Mouse (Mus musculus) erythroblast, adult 5-6 weeks (primary cell): ENCODE results near the gene Sympk. TPM values are rescaled to one million over a fixed set of nuclear protein-coding genes. Genes with fewer than 3 reads are reported as not detected.

Experiments
- ATAC-seq: replicated peaks from 2 replicates; pipeline ENCODE4 v1.8.0; 2016; ENCODE audit warnings: moderate number of reproducible peaks, mild to moderate bottlenecking, moderate TSS enrichment, inconsistent platforms; ENCODE audit not compliant: poor library complexity, low FRiP score, severe bottlenecking
- total RNA-seq, 2 experiments: library from RNA; stranded (forward) in 1 of 2; stranded (reverse) in 1 of 2; fragments of 150-400 nt in 1 of 2; fragments of 200-764, 138-1000 nt in 1 of 2; gene quantifications; 2 replicates each; pipeline versions ENCODE4 v1.2.3 to v1.2.4; 2015 to 2017; ENCODE audit warnings: low replicate concordance in 2 of 2

Sympk gene
- total RNA-seq, 2 experiments from 2014 or later, result 7.8 to 15.2 TPM

DNA sequence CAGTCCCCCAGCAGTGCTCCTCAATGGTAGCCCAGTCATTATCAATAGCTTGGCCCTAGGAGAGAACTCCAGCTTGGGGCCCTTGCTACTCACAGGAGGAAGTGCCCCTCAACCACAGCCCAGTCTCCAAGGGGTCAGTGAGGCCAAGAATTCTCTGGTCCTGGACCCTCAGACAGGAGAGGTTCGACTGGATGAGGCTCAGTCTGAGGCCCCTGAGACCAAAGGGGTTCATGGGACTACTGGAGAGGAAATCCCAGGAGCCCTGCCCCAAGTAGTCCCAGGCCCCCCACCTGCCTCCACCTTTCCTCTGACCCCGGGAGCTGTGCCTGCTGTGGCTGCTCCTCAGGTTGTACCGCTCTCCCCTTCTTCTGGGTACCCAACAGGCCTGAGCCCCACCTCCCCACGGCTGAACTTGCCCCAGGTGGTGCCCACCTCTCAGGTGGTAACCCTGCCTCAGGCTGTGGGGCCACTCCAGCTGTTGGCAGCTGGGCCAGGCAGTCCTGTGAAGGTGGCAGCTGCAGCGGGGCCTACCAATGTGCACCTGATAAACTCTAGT, 72.3 kb downstream of the Sympk start:
- no peak for ATAC-seq

DNA sequence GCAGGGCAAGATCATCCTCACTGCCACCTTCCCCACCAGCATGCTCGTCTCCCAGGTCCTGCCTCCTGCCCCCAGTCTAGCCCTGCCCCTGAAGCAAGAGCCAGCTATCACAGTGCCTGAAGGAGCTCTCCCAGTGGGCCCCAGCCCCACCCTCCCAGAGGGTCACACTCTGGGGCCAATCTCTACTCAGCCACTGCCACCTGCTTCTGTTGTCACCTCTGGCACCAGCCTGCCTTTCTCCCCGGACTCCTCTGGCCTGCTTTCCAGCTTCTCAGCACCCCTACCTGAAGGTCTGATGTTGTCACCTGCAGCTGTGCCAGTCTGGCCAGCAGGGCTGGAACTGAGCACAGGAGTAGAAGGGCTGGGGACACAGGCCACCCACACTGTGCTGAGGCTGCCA, 73.0 kb downstream of the Sympk start:
- ATAC-seq, result no peak

DNA sequence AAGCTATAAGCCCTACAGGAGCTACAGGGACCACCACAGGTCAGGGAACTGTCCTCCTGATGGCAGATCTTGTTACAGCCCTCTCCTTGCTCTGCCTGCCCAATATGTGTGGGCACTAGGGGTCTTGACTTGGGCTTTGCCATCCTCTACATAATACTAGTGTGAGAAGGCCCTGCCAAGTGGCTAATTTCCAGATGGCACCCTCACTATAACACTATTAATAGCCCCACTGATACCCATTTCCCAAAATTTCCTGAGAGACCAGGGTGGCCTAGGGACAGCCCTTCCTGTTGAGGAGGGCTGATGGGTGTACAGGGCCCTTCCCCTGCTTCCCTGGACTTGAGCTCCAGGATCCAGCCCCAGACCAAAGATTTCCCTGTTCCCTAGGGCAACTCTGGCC, 73.7 kb downstream of the Sympk start:
- ATAC-seq, result no peak

DNA sequence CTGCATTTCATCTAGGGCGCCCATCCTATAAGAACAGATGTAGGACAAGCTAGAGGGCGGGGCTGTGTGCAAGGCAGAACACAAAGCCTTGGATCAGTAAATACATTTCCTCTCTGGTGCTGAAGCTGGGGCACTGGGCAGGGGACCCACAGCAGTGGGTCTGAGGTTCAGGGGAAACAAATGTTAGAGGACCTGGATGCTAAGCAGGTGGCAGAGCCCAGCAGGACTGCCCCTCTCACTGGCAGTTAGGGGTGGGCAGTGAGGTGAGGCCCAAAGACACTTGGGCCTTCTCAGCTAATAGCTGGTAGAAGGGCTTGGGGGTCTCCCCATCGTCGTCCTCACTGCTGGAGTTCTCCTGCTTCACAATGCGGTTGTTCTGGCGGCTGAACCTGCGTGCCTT, 74.6 kb downstream of the Sympk start:
- no peak for ATAC-seq

DNA sequence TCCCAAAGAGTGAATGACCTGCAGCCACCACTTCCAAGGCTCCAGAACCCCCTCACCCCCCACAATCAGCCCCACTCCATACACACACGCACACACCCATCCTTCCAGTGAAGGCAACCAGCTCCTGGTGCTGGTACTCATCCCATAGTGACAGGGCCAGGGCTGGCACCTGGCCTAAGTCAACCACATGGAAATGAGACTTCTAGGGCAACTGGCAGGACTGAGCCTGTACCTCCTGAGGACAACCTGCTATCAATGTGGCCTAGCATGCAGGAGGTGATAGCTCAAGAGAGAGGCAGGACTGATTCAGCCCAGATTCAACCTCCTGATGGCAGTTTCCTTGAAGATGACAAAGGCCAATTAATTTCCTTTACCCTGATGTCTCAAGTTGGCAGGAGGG, 76.1 kb downstream of the Sympk start:
- ATAC-seq, result no peak

DNA sequence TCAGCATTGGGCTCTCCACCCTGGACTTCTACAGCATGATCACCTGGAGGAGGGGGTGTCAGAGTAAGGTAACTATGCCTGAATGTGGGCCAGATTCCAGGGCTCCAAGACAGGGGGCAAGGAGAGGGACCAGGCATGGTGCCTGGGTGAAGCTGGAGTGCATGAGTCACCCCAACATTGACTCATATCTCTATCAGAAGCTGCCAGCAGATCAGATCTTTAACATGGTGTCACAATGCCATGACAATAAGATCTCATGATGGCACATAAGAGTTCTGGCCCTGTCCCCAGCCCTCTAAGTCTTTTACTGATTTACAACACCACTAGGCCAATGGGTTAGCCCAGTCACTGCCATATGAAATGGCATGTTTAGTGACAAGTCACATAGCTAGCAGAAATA, 79.6 kb downstream of the Sympk start:
- no peak for ATAC-seq

Other genes with a start within 250 kb of the Sympk start
- gene Psg19, start 225.9 kb upstream of the Sympk start, total RNA-seq (2015; ENCODE audit: low replicate concordance), result 0.84 TPM in 1 of 2 replicates, not detected in the other
- gene Psg19, start 225.9 kb upstream of the Sympk start, total RNA-seq (2017; ENCODE audit: low replicate concordance), result not detected in 2 replicates
- gene Psg17, start 202.8 kb upstream of the Sympk start, total RNA-seq (2015; ENCODE audit: low replicate concordance), result not detected in 2 replicates
- gene Psg17, start 202.8 kb upstream of the Sympk start, total RNA-seq (2017; ENCODE audit: low replicate concordance), result not detected in 2 replicates
- not detected in 2 replicates for gene Mill2, start 184.4 kb upstream of the Sympk start, total RNA-seq (2015; ENCODE audit: low replicate concordance)
- 0.42 TPM in 1 of 2 replicates, not detected in the other for gene Mill2, start 184.4 kb upstream of the Sympk start, total RNA-seq (2017; ENCODE audit: low replicate concordance)
- gene Pglyrp1, start 153.0 kb upstream of the Sympk start, total RNA-seq (2015; ENCODE audit: low replicate concordance), result 330 and 397 TPM in 2 replicates
- gene Pglyrp1, start 153.0 kb upstream of the Sympk start, total RNA-seq (2017; ENCODE audit: low replicate concordance), result 26.8 and 56.7 TPM in 2 replicates
- gene Ccdc61, start 114.0 kb upstream of the Sympk start, total RNA-seq (2015; ENCODE audit: low replicate concordance), result 5.2 TPM in 1 of 2 replicates, not detected in the other
- 5.8 and 16.9 TPM in 2 replicates for gene Ccdc61, start 114.0 kb upstream of the Sympk start, total RNA-seq (2017; ENCODE audit: low replicate concordance)
- not detected in 2 replicates for gene Nova2, start 98.5 kb upstream of the Sympk start, total RNA-seq (2015; ENCODE audit: low replicate concordance)
- gene Nova2, start 98.5 kb upstream of the Sympk start, total RNA-seq (2017; ENCODE audit: low replicate concordance), result not detected in 2 replicates
- gene Nanos2, start 37.0 kb upstream of the Sympk start, total RNA-seq (2015; ENCODE audit: low replicate concordance), result not detected in 2 replicates
- not detected in 2 replicates for gene Nanos2, start 37.0 kb upstream of the Sympk start, total RNA-seq (2017; ENCODE audit: low replicate concordance)
- gene Mypop, start 33.1 kb upstream of the Sympk start, total RNA-seq (2015; ENCODE audit: low replicate concordance), result not detected in 2 replicates
- 0.43 TPM in 1 of 2 replicates, not detected in the other for gene Mypop, start 33.1 kb upstream of the Sympk start, total RNA-seq (2017; ENCODE audit: low replicate concordance)
- 5.6 and 7.3 TPM in 2 replicates for gene Irf2bp1, start 20.3 kb upstream of the Sympk start, total RNA-seq (2015; ENCODE audit: low replicate concordance)
- gene Irf2bp1, start 20.3 kb upstream of the Sympk start, total RNA-seq (2017; ENCODE audit: low replicate concordance), result 0.77 and 3.9 TPM in 2 replicates
- gene Foxa3, start 839 bp upstream of the Sympk start, total RNA-seq (2015; ENCODE audit: low replicate concordance), result not detected in 2 replicates
- gene Foxa3, start 839 bp upstream of the Sympk start, total RNA-seq (2017; ENCODE audit: low replicate concordance), result not detected in 2 replicates
- not detected in 2 replicates for gene Rsph6a, start 30.3 kb downstream of the Sympk start, total RNA-seq (2015; ENCODE audit: low replicate concordance)
- not detected in 2 replicates for gene Rsph6a, start 30.3 kb downstream of the Sympk start, total RNA-seq (2017; ENCODE audit: low replicate concordance)
- 1.9 and 3.1 TPM in 2 replicates for gene Dmwd, start 51.9 kb downstream of the Sympk start, total RNA-seq (2015; ENCODE audit: low replicate concordance)
- gene Dmwd, start 51.9 kb downstream of the Sympk start, total RNA-seq (2017; ENCODE audit: low replicate concordance), result 1.0 and 2.6 TPM in 2 replicates
- gene Dmpk, start 59.5 kb downstream of the Sympk start, total RNA-seq (2015; ENCODE audit: low replicate concordance), result 3.8 TPM in 1 of 2 replicates, not detected in the other
- gene Dmpk, start 59.5 kb downstream of the Sympk start, total RNA-seq (2017; ENCODE audit: low replicate concordance), result 4.3 and 6.0 TPM in 2 replicates
- 0.42 TPM in 1 of 2 replicates, not detected in the other for gene Six5, start 70.2 kb downstream of the Sympk start, total RNA-seq (2015; ENCODE audit: low replicate concordance)
- not detected in 2 replicates for gene Six5, start 70.2 kb downstream of the Sympk start, total RNA-seq (2017; ENCODE audit: low replicate concordance)
- gene Gm4969, start 94.0 kb downstream of the Sympk start, total RNA-seq (2015; ENCODE audit: low replicate concordance), result not detected in 2 replicates
- gene Gm4969, start 94.0 kb downstream of the Sympk start, total RNA-seq (2017; ENCODE audit: low replicate concordance), result 0.28 TPM in 1 of 2 replicates, not detected in the other
- gene Fbxo46, start 95.5 kb downstream of the Sympk start, total RNA-seq (2015; ENCODE audit: low replicate concordance), result 0.21 and 0.77 TPM in 2 replicates
- gene Fbxo46, start 95.5 kb downstream of the Sympk start, total RNA-seq (2017; ENCODE audit: low replicate concordance), result 2.1 and 2.5 TPM in 2 replicates
- 1.3 and 6.7 TPM in 2 replicates for gene Qpctl, start 124.9 kb downstream of the Sympk start, total RNA-seq (2015; ENCODE audit: low replicate concordance)
- gene Qpctl, start 124.9 kb downstream of the Sympk start, total RNA-seq (2017; ENCODE audit: low replicate concordance), result 0.70 and 1.3 TPM in 2 replicates
- 15.0 TPM in 2 replicates for gene Snrpd2, start 125.3 kb downstream of the Sympk start, total RNA-seq (2015; ENCODE audit: low replicate concordance)
- 20.2 and 22.0 TPM in 2 replicates for gene Snrpd2, start 125.3 kb downstream of the Sympk start, total RNA-seq (2017; ENCODE audit: low replicate concordance)
- 0.42 TPM in 1 of 2 replicates, not detected in the other for gene Gipr, start 141.8 kb downstream of the Sympk start, total RNA-seq (2015; ENCODE audit: low replicate concordance)
- gene Gipr, start 141.8 kb downstream of the Sympk start, total RNA-seq (2017; ENCODE audit: low replicate concordance), result not detected in 2 replicates
- 1.5 and 2.1 TPM in 2 replicates for gene Eml2, start 152.0 kb downstream of the Sympk start, total RNA-seq (2015; ENCODE audit: low replicate concordance)
- 2.8 and 3.7 TPM in 2 replicates for gene Eml2, start 152.0 kb downstream of the Sympk start, total RNA-seq (2017; ENCODE audit: low replicate concordance)
- 0.19 TPM in 1 of 2 replicates, not detected in the other for gene Gpr4, start 188.2 kb downstream of the Sympk start, total RNA-seq (2015; ENCODE audit: low replicate concordance)
- not detected in 2 replicates for gene Gpr4, start 188.2 kb downstream of the Sympk start, total RNA-seq (2017; ENCODE audit: low replicate concordance)
- 6.5 and 7.7 TPM in 2 replicates for gene Opa3, start 204.0 kb downstream of the Sympk start, total RNA-seq (2015; ENCODE audit: low replicate concordance)
- 2.1 and 5.6 TPM in 2 replicates for gene Opa3, start 204.0 kb downstream of the Sympk start, total RNA-seq (2017; ENCODE audit: low replicate concordance)
- gene Vasp, start 247.4 kb downstream of the Sympk start, total RNA-seq (2015; ENCODE audit: low replicate concordance), result 34.6 and 35.9 TPM in 2 replicates
- gene Vasp, start 247.4 kb downstream of the Sympk start, total RNA-seq (2017; ENCODE audit: low replicate concordance), result 32.5 and 56.6 TPM in 2 replicates